Mouse (Mus musculus) cerebellum, postnatal 36 days (tissue): ENCODE results near the gene A4gnt.

Source experiments
- DNase-seq, 2 experiments: peaks; one replicate each; pipeline ENCODE4 v3.0.0; 2021 to 2022; ENCODE audit warnings: mixed read lengths in 2 of 2

The A4gnt gene

GRCm38 (mm10) chr9:99636776-99637175 is 24.5 kb downstream of the A4gnt start:
- no peak for DNase-seq

GRCm38 (mm10) chr9:99637227-99637626 is 24.9 kb downstream of the A4gnt start:
- DNase-seq = no peak

GRCm38 (mm10) chr9:99637736-99638135 is 25.4 kb downstream of the A4gnt start:
- DNase-seq = no peak

GRCm38 (mm10) chr9:99639957-99640356 is 27.7 kb downstream of the A4gnt start:
- DNase-seq = no peak

- DNase-seq = no peak
Observed at GRCm38 (mm10) chr9:99645416-99645815, 33.1 kb downstream of the A4gnt start.

- DNase-seq = no peak
Observed at GRCm38 (mm10) chr9:99646102-99646501, 33.8 kb downstream of the A4gnt start.

- DNase-seq = no peak
Observed at GRCm38 (mm10) chr9:99660756-99661155, 48.5 kb downstream of the A4gnt start.

- DNase-seq = no peak
Observed at GRCm38 (mm10) chr9:99661606-99662166, 49.4 kb downstream of the A4gnt start.

- peak; percentile 62 for DNase-seq
Observed at GRCm38 (mm10) chr9:99662406-99662805, 50.1 kb downstream of the A4gnt start.

- DNase-seq = no peak
Observed at GRCm38 (mm10) chr9:99662887-99663286, 50.6 kb downstream of the A4gnt start.

- DNase-seq = no peak
Observed at GRCm38 (mm10) chr9:99667596-99667995, 55.3 kb downstream of the A4gnt start.

- DNase-seq = no peak
Observed at GRCm38 (mm10) chr9:99671603-99672002, 59.3 kb downstream of the A4gnt start.
